Mouse (Mus musculus) bone marrow, adult 2 months (tissue): ENCODE results near the gene Sp2.

ENCODE experiments used
- CTCF ChIP-seq: fragments of 200-500 bp; IDR thresholded peaks from 2 replicates; pipeline ENCODE4 v1.5.1; 2011; ENCODE audit warnings: low read length, control low read depth; ENCODE audit not compliant: control insufficient read depth, insufficient read depth
- POLR2A ChIP-seq: fragments of 200-500 bp; IDR thresholded peaks from 2 replicates; pipeline ENCODE4 v1.6.1; 2011; ENCODE audit warnings: low read depth, mild to moderate bottlenecking, control low read depth, low read length, borderline replicate concordance; ENCODE audit not compliant: control insufficient read depth

GRCm38 (mm10) chr11:96995836-96996772, 13.3 kb upstream of the Sp2 start:
- TF ChIP-seq CTCF (no peak), POLR2A (no peak)
